Comparison of ENCODE assay signal across 8 mouse cellular contexts in the genomic region with DNA sequence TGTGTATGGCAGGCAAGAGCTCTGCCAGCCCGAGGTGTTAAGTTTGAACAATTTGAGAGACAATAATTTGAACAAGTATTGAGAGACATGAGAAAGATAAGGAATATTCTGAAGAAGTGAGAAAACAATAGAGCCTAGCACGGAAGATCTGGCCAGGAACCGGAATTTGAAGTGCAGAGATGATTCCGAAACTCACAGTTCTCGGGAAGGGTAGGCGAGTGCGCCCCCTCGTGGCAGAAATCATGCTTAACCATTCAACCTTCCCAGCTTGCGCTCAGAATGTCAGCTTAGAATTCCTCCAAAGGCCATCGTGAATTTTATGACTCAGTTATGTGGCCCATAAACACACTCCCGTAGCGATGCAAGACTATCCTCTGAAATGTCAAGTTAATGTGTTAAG. TPM values are rescaled to one million over a fixed set of nuclear protein-coding genes. Genes with fewer than 3 reads are reported as not detected.
A peak's percentile ranks its signal among the peaks of the same experiment; 100 is the strongest.
DNase-seq lines count a peak whose midpoint lies in the region; ATAC-seq and TF ChIP-seq lines count a peak whose summit lies in the region.

No protein-coding gene starts in this region.

- no peak for ATAC-seq in embryonic facial prominence, embryonic 15.5 days (ENCODE audit: insufficient number of reproducible peaks, low FRiP score, low TSS enrichment, low read depth)
- no peak for ATAC-seq in heart, embryonic 14.5 days (ENCODE audit: insufficient number of reproducible peaks, insufficient read depth, low FRiP score, low read depth)
- ATAC-seq in kidney, postnatal 0 days (replicated peaks; ENCODE audit: low FRiP score, low read depth), result no peak
- ATAC-seq in liver, embryonic 11.5 days (replicated peaks; ENCODE audit: low FRiP score), result no peak

- peak; percentile 99 for TF ChIP-seq CTCF in kidney, postnatal 0 days (IDR thresholded peaks at IDR 0.05; ENCODE audit: low read depth)

- DNase-seq in B cell, adult 2 months, result peak; percentile 89 to 91
- peak; percentile 78 to 83 for DNase-seq in adrenal gland, postnatal 4 days (ENCODE audit: low spot score in 2 of 2)
- DNase-seq in kidney, postnatal 0 days (ENCODE audit: low spot score), result peak; percentile 91
- peak; percentile 82 for DNase-seq in liver, embryonic 11.5 days (ENCODE audit: low spot score)
- peak; percentile 91 for DNase-seq in naive thymus-derived CD4-positive, alpha-beta T cell, adult 2 months (ENCODE audit: low read depth)
- DNase-seq in spleen, postnatal 4 days (ENCODE audit: low spot score in 2 of 2), result peak; percentile 82 to 96

- peak overlapping the region; percentile 20 for H3K4me3 ChIP-seq in embryonic facial prominence, embryonic 15.5 days (replicated peaks)
- peak overlapping the region in 1 of 2 experiments; percentile 21; a peak in 1 of 4 replicates for H3K4me3 ChIP-seq in heart, embryonic 14.5 days (ENCODE audit: control insufficient read depth in 1 of 2, insufficient read depth in 1 of 2, low read depth in 1 of 2, low read length in 2 of 2)
- no peak overlapping the region for H3K4me3 ChIP-seq in kidney, postnatal 0 days (replicated peaks; ENCODE audit: low read depth, low read length)
- no peak overlapping the region for H3K4me3 ChIP-seq in liver, embryonic 11.5 days (ENCODE audit: low read depth, low read length)

- peaks cover 12% of the 10 kb centered on the region for H3K4me1 ChIP-seq in embryonic facial prominence, embryonic 15.5 days
- peaks cover 0 to 12% of the 10 kb centered on the region in 2 experiments; a peak in 2 of 4 replicates for H3K4me1 ChIP-seq in heart, embryonic 14.5 days (ENCODE audit: control insufficient read depth in 2 of 2, insufficient read depth in 2 of 2, low read length in 2 of 2)
- peaks cover 7% of the 10 kb centered on the region for H3K4me1 ChIP-seq in kidney, postnatal 0 days (replicated peaks; ENCODE audit: insufficient read depth, low read length)
- H3K4me1 ChIP-seq in liver, embryonic 11.5 days (replicated peaks; ENCODE audit: control insufficient read depth, insufficient read depth, low read length), result peaks cover 4% of the 10 kb centered on the region

- peak overlapping the region; percentile 39 for H3K4me2 ChIP-seq in embryonic facial prominence, embryonic 15.5 days (replicated peaks)
- H3K4me2 ChIP-seq in heart, embryonic 14.5 days (ENCODE audit: low read length), result peak overlapping the region; percentile 59
- H3K4me2 ChIP-seq in kidney, postnatal 0 days (ENCODE audit: low read length), result peak overlapping the region; percentile 50
- peak overlapping the region; percentile 39; the same call in 1 of the 2 replicates for H3K4me2 ChIP-seq in liver, embryonic 11.5 days

- no peak overlapping the region for H3K27ac ChIP-seq in embryonic facial prominence, embryonic 15.5 days (replicated peaks)
- H3K27ac ChIP-seq in heart, embryonic 14.5 days (replicated peaks in 1 of 2; ENCODE audit: control insufficient read depth in 1 of 2, insufficient read depth in 1 of 2, low read depth in 2 of 2, low read length in 2 of 2), result no peak overlapping the region
- no peak overlapping the region for H3K27ac ChIP-seq in kidney, postnatal 0 days
- no peak overlapping the region for H3K27ac ChIP-seq in liver, embryonic 11.5 days (ENCODE audit: low read depth, low read length)

- WGBS in embryonic facial prominence, embryonic 15.5 days, result 2% methylated on average over 12 of the region's 12 CpGs
- WGBS in heart, embryonic 14.5 days, result 2% methylated on average over 12 of the region's 12 CpGs
- WGBS in kidney, postnatal 0 days, result 3% methylated on average over 12 of the region's 12 CpGs
- 2% methylated on average over 12 of the region's 12 CpGs for WGBS in liver, embryonic 11.5 days

- H3K36me3 ChIP-seq in embryonic facial prominence, embryonic 15.5 days, result no peaks in the 10 kb centered on the region
- no peaks in the 10 kb centered on the region for H3K36me3 ChIP-seq in heart, embryonic 14.5 days (ENCODE audit: control insufficient read depth, insufficient read depth, low read length)
- H3K36me3 ChIP-seq in kidney, postnatal 0 days (ENCODE audit: insufficient read depth, low read length), result no peaks in the 10 kb centered on the region
- H3K36me3 ChIP-seq in liver, embryonic 11.5 days (ENCODE audit: control insufficient read depth, insufficient read depth, low read length), result no peaks in the 10 kb centered on the region

- no peak overlapping the region for H3K9ac ChIP-seq in embryonic facial prominence, embryonic 15.5 days
- H3K9ac ChIP-seq in heart, embryonic 14.5 days (ENCODE audit: low read length), result peak overlapping the region; percentile 51; the same call in 1 of the 2 replicates
- H3K9ac ChIP-seq in kidney, postnatal 0 days (ENCODE audit: low read depth, low read length), result no peak overlapping the region
- H3K9ac ChIP-seq in liver, embryonic 11.5 days (ENCODE audit: low read depth, low read length), result no peak overlapping the region

- no peaks in the 10 kb centered on the region for H3K9me3 ChIP-seq in embryonic facial prominence, embryonic 15.5 days (replicated peaks)
- no peaks in the 10 kb centered on the region for H3K9me3 ChIP-seq in heart, embryonic 14.5 days (ENCODE audit: control insufficient read depth, low read length)
- no peaks in the 10 kb centered on the region for H3K9me3 ChIP-seq in kidney, postnatal 0 days (replicated peaks; ENCODE audit: low read length)
- no peaks in the 10 kb centered on the region for H3K9me3 ChIP-seq in liver, embryonic 11.5 days (ENCODE audit: control insufficient read depth, low read length)

- H3K27me3 ChIP-seq in embryonic facial prominence, embryonic 15.5 days, result peaks cover 16% of the 10 kb centered on the region
- peaks cover 8% of the 10 kb centered on the region; the same call in 1 of the 2 replicates for H3K27me3 ChIP-seq in heart, embryonic 14.5 days (ENCODE audit: control insufficient read depth, insufficient read depth, low read length)
- no peaks in the 10 kb centered on the region for H3K27me3 ChIP-seq in kidney, postnatal 0 days (ENCODE audit: insufficient read depth, low read length)
- 0 out of 2 replicates have a peak, but pooled peaks cover 8% of the 10 kb centered on the region for H3K27me3 ChIP-seq in liver, embryonic 11.5 days (replicated peaks; ENCODE audit: control insufficient read depth, insufficient read depth, low read length)

RNA-seq across cellular contexts. Expression of gene Zfyve27, which starts 2.4 kb away (rescaled TPM):
- total RNA-seq in adrenal gland, postnatal 4 days (2021), result 10 to 100 TPM; 61.4 to 63.9 TPM
- polyA plus RNA-seq in embryonic facial prominence, embryonic 15.5 days (2015; fragmentation: Nextera tagmentation; extraction: Ambion mirVana), result 26.2 and 28.8 TPM in 2 replicates
- 14.7 and 15.7 TPM in 2 replicates for polyA plus RNA-seq in heart, embryonic 14.5 days (2014; fragmentation: Nextera tagmentation; extraction: Ambion mirVana)
- polyA plus RNA-seq in kidney, postnatal 0 days (2015; fragmentation: Nextera tagmentation; extraction: Ambion mirVana), result 19.9 and 20.3 TPM in 2 replicates
- polyA plus RNA-seq in liver, embryonic 11.5 days (2014; fragmentation: Nextera tagmentation; extraction: Ambion mirVana), result 15.2 and 15.8 TPM in 2 replicates

RNA-seq across cellular contexts. Expression of gene Marveld1, which starts 18.9 kb away (rescaled TPM):
- 10 to 100 TPM; 45.5 to 47.2 TPM for total RNA-seq in adrenal gland, postnatal 4 days (2021)
- 15.2 and 20.3 TPM in 2 replicates for polyA plus RNA-seq in embryonic facial prominence, embryonic 15.5 days (2015; fragmentation: Nextera tagmentation; extraction: Ambion mirVana)
- polyA plus RNA-seq in heart, embryonic 14.5 days (2014; fragmentation: Nextera tagmentation; extraction: Ambion mirVana), result 17.8 and 25.0 TPM in 2 replicates
- 12.5 and 18.9 TPM in 2 replicates for polyA plus RNA-seq in kidney, postnatal 0 days (2015; fragmentation: Nextera tagmentation; extraction: Ambion mirVana)
- polyA plus RNA-seq in liver, embryonic 11.5 days (2014; fragmentation: Nextera tagmentation; extraction: Ambion mirVana), result 4.3 and 5.4 TPM in 2 replicates

RNA-seq across cellular contexts. Expression of gene Sfrp5, which starts 35.9 kb away (rescaled TPM):
- 1 to 10 TPM; 6.2 to 6.9 TPM for total RNA-seq in adrenal gland, postnatal 4 days (2021)
- polyA plus RNA-seq in embryonic facial prominence, embryonic 15.5 days (2015; fragmentation: Nextera tagmentation; extraction: Ambion mirVana), result 6.3 and 8.7 TPM in 2 replicates
- 4.3 and 4.4 TPM in 2 replicates for polyA plus RNA-seq in heart, embryonic 14.5 days (2014; fragmentation: Nextera tagmentation; extraction: Ambion mirVana)
- 0.21 and 0.36 TPM in 2 replicates for polyA plus RNA-seq in kidney, postnatal 0 days (2015; fragmentation: Nextera tagmentation; extraction: Ambion mirVana)
- 3.5 and 5.2 TPM in 2 replicates for polyA plus RNA-seq in liver, embryonic 11.5 days (2014; fragmentation: Nextera tagmentation; extraction: Ambion mirVana)

RNA-seq across cellular contexts. Expression of gene Avpi1, which starts 37.3 kb away (rescaled TPM):
- total RNA-seq in adrenal gland, postnatal 4 days (2021), result 10 to 100 TPM; 15.1 to 15.3 TPM
- 51.0 and 53.6 TPM in 2 replicates for polyA plus RNA-seq in embryonic facial prominence, embryonic 15.5 days (2015; fragmentation: Nextera tagmentation; extraction: Ambion mirVana)
- 36.0 and 38.2 TPM in 2 replicates for polyA plus RNA-seq in heart, embryonic 14.5 days (2014; fragmentation: Nextera tagmentation; extraction: Ambion mirVana)
- 37.1 and 37.9 TPM in 2 replicates for polyA plus RNA-seq in kidney, postnatal 0 days (2015; fragmentation: Nextera tagmentation; extraction: Ambion mirVana)
- 19.9 and 21.6 TPM in 2 replicates for polyA plus RNA-seq in liver, embryonic 11.5 days (2014; fragmentation: Nextera tagmentation; extraction: Ambion mirVana)
